Comparison of ENCODE assay signal across 8 mouse cellular contexts in genomic region chr6:37440491-37441250, GRCm38 (mm10). TPM values are rescaled to one million over a fixed set of nuclear protein-coding genes. Genes with fewer than 3 reads are reported as not detected.
DNase-seq lines count a peak whose midpoint lies in the region; ATAC-seq lines count a peak whose summit lies in the region.

No protein-coding gene starts in this region.

- no peaks in the 10 kb centered on the region; the same call in 1 of the 2 replicates for H3K36me3 ChIP-seq in heart, embryonic 11.5 days (ENCODE audit: control insufficient read depth, insufficient read depth, low read length)
- H3K36me3 ChIP-seq in midbrain, embryonic 12.5 days: no peaks in the 10 kb centered on the region

- H3K4me1 ChIP-seq in heart, embryonic 11.5 days (ENCODE audit: control insufficient read depth, insufficient read depth, low read length): peaks cover 32% of the 10 kb centered on the region
- H3K4me1 ChIP-seq in midbrain, embryonic 12.5 days: peaks cover 11% of the 10 kb centered on the region; the same call in 1 of the 2 replicates

- peak overlapping the region; percentile 89 for H3K27ac ChIP-seq in heart, embryonic 11.5 days (ENCODE audit: low read depth, low read length)
- H3K27ac ChIP-seq in midbrain, embryonic 12.5 days (replicated peaks): no peak overlapping the region

- peak overlapping the region; percentile 84 for H3K9ac ChIP-seq in heart, embryonic 11.5 days (ENCODE audit: low read depth, low read length)
- 0 out of 2 replicates have a peak overlapping the region, but pooled peaks have one; percentile 78 for H3K9ac ChIP-seq in midbrain, embryonic 12.5 days (replicated peaks)

- H3K27me3 ChIP-seq in heart, embryonic 11.5 days (ENCODE audit: control insufficient read depth, insufficient read depth, low read length): no peaks in the 10 kb centered on the region
- H3K27me3 ChIP-seq in midbrain, embryonic 12.5 days: peaks cover 7% of the 10 kb centered on the region; the same call in 1 of the 2 replicates

- no peaks in the 10 kb centered on the region; the same call in 1 of the 2 replicates for H3K9me3 ChIP-seq in heart, embryonic 11.5 days (replicated peaks; ENCODE audit: control insufficient read depth, low read length)
- H3K9me3 ChIP-seq in midbrain, embryonic 12.5 days: no peaks in the 10 kb centered on the region

- peak overlapping the region; percentile 89 for H3K4me2 ChIP-seq in heart, embryonic 11.5 days
- H3K4me2 ChIP-seq in midbrain, embryonic 12.5 days (replicated peaks): peak overlapping the region; percentile 91

- peak; percentile 79 for DNase-seq in adrenal gland, adult 2 months
- no peak for DNase-seq in adrenal gland, postnatal 25 days
- peak; percentile 7 for DNase-seq in c-Kit-positive CD71-positive TER-119-negative erythroid progenitor cells, embryonic 14.5 days (ENCODE audit: low read depth)
- DNase-seq in kidney, postnatal 10 days: peak; percentile 60
- DNase-seq in frontal cortex, postnatal 36 days (ENCODE audit: low spot score in 2 of 2): no peak
- no peak for DNase-seq in right cerebral cortex, postnatal 10 days (ENCODE audit: low spot score in 2 of 2)

- H3K4me3 ChIP-seq in heart, embryonic 11.5 days (ENCODE audit: low read depth, low read length): peak overlapping the region; percentile 82
- peak overlapping the region; percentile 81 for H3K4me3 ChIP-seq in midbrain, embryonic 12.5 days

- 2% methylated on average over 12 of the region's 12 CpGs for WGBS in heart, embryonic 11.5 days (ENCODE audit: insufficient replicate concordance)
- 14% methylated on average over 12 of the region's 12 CpGs for WGBS in midbrain, embryonic 12.5 days

- no peak for ATAC-seq in heart, embryonic 11.5 days (replicated peaks; ENCODE audit: insufficient number of reproducible peaks, low FRiP score, low TSS enrichment)
- no peak for ATAC-seq in midbrain, embryonic 12.5 days (ENCODE audit: low FRiP score, low read depth)

RNA-seq across cellular contexts. Expression of gene Creb3l2, which starts 1.3 kb away (rescaled TPM):
- 10 to 100 TPM; 69.4 to 85.5 TPM for total RNA-seq in adrenal gland, adult 2 months (2021)
- 36.9 and 48.4 TPM in 2 replicates for polyA plus RNA-seq in adrenal gland, adult 2 months (2012; rRNA removed)
- 78.9 and 95.9 TPM in 2 replicates for total RNA-seq in adrenal gland, postnatal 25 days (2021)
- polyA plus RNA-seq in heart, embryonic 11.5 days (2014; fragmentation: Nextera tagmentation; extraction: Ambion mirVana): 42.9 and 52.9 TPM in 2 replicates
- polyA plus RNA-seq in midbrain, embryonic 12.5 days (2016; fragmentation: Nextera tagmentation; extraction: Ambion mirVana): 5.9 and 7.2 TPM in 2 replicates

Comparison
In these comparisons a context has a peak if more than half of its experiments do, and no peak if none do; other contexts are left out.
1. DNase-seq: peak in adrenal gland, adult 2 months (single experiment), c-Kit-positive CD71-positive TER-119-negative erythroid progenitor cells, embryonic 14.5 days (single experiment) and kidney, postnatal 10 days (single experiment); none in adrenal gland, postnatal 25 days (single experiment), frontal cortex, postnatal 36 days (0 of 2) and right cerebral cortex, postnatal 10 days (0 of 2).